Mouse (Mus musculus): ENCODE results near the gene Slmap. TPM values are rescaled to one million over a fixed set of nuclear protein-coding genes. Genes with fewer than 3 reads are reported as not detected.

The Slmap gene
- total and polyA plus RNA-seq, 3 experiments: 19.0 to 61.0 (median 51.0) TPM

DNA sequence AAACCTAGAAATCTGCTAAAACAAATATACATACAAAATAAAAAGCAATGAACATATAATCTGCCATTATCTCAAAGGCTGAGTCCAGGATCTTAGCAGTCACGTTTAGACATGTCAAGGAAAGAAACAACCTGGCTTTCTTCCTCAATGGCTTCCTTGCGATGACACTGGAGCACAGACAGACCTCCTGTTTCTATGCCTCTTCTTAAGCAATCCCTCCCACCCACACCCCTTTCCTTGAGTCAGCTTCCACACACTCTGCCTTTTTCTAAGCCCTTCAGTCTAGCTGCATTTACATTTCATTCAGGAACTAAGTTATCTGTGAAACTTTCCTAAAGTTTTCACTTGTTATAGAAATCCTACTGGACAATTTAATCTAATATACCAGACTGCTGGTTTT, 6.4 kb downstream of the Slmap start:
- Histone ChIP-seq H3K4me2 (ENCODE audit: insufficient read depth, low read depth, poor library complexity, severe bottlenecking) (no peak overlapping the region), H3K4me3 (replicated peaks in 1 of 3; ENCODE audit: low read depth in 2 of 3, low read length in 2 of 3, poor library complexity in 1 of 3) (no peak overlapping the region), H3K36me3 (replicated peaks in 1 of 2; ENCODE audit: control insufficient read depth in 1 of 2, insufficient read depth in 1 of 2, low read length in 1 of 2) (peaks cover 3 to 49% of the 10 kb centered on the region in 2 experiments), H3K27ac (ENCODE audit: insufficient read depth, low read depth) (no peak overlapping the region), H3K9ac (ENCODE audit: insufficient read depth, low read depth) (no peak overlapping the region), H3K9me3 (replicated peaks; ENCODE audit: low read length) (no peaks in the 10 kb centered on the region), H3K27me3 (replicated peaks) (no peaks in the 10 kb centered on the region), H3K79me2 (replicated peaks; ENCODE audit: control insufficient read depth, extremely low read depth, insufficient read depth, poor library complexity, severe bottlenecking) (peaks cover 61% of the 10 kb centered on the region), H3K4me1 (ENCODE audit: control insufficient read depth in 1 of 2, insufficient read depth in 2 of 2) (peaks cover 0 to 57% of the 10 kb centered on the region in 2 experiments; a peak in 2 of 4 replicates)
- in situ Hi-C loops (cut with MboI; ENCODE audit: low pct_ligation_motif_present, low pct_unique_long_range_greater_than_20kb, low sequenced_read_pairs) (no loop called here), dilution Hi-C loops (cut with MboI; ENCODE audit: extremely low pct_ligation_motif_present, extremely low pct_unique_long_range_greater_than_20kb, low sequenced_read_pairs) (no loop called here)
- TF ChIP-seq USF1 (IDR thresholded peaks at IDR 0.05; ENCODE audit: low read depth, low read length) (no peak), MAX (IDR thresholded peaks at IDR 0.05; ENCODE audit: low read length) (no peak), BHLHE40 (IDR thresholded peaks at IDR 0.05; ENCODE audit: low read depth, low read length) (no peak), ZKSCAN1 (IDR thresholded peaks at IDR 0.05; ENCODE audit: borderline replicate concordance, low read depth, low read length) (no peak), KAT2A (IDR thresholded peaks at IDR 0.05; ENCODE audit: insufficient replicate concordance, low read length) (no peak), E2F4 (IDR thresholded peaks at IDR 0.05; ENCODE audit: insufficient replicate concordance, low read depth, low read length) (no peak), SIN3A (IDR thresholded peaks at IDR 0.05; ENCODE audit: low read length) (no peak), MYC (IDR thresholded peaks at IDR 0.05; ENCODE audit: low read depth, low read length) (no peak), CHD2 (IDR thresholded peaks at IDR 0.05; ENCODE audit: low read length) (no peak), ZNF384 (IDR thresholded peaks at IDR 0.05; ENCODE audit: low read depth, low read length) (no peak), POLR2AphosphoS2 (IDR thresholded peaks at IDR 0.05; ENCODE audit: low read depth, low read length) (no peak), IRF4 (IDR thresholded peaks at IDR 0.05; ENCODE audit: low read depth, low read length) (no peak), CHD1 (IDR thresholded peaks at IDR 0.05; ENCODE audit: low read depth, low read length) (no peak), UBTF (IDR thresholded peaks at IDR 0.05; ENCODE audit: low read depth, low read length) (no peak), JUN (IDR thresholded peaks at IDR 0.05; ENCODE audit: insufficient read depth, low read depth, low read length) (no peak)
- no peak for DNase-seq (ENCODE audit: extremely low read depth)

DNA sequence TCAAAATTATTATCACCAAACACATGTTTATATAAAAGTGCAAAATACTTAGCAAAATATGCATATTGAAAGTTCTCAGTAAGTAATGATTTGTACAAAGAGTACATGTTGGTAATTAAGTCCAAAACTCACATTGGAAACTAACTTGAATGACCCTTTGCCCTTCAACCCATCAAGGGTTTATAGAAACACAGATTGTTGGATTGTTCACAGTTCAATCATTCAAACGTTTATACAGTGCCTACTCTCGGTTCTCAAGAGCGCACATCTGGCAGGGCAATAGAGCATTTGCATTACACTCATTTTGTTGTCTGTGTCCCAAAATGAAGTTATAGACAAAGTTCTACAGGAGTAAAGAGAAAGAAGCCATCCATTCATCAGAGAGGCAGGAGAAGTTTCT, 8.8 kb downstream of the Slmap start:
- H3K4me3 ChIP-seq (replicated peaks in 1 of 3; ENCODE audit: low read depth in 2 of 3, low read length in 2 of 3, poor library complexity in 1 of 3): no peak overlapping the region
- no peak for DNase-seq (ENCODE audit: extremely low read depth)
- TF ChIP-seq POLR2AphosphoS2 (IDR thresholded peaks at IDR 0.05; ENCODE audit: low read depth, low read length): no peak
- no peak for TF ChIP-seq NRF1 (IDR thresholded peaks at IDR 0.05; ENCODE audit: low read depth, low read length)
- no peak for TF ChIP-seq ZNF384 (IDR thresholded peaks at IDR 0.05; ENCODE audit: low read depth, low read length)
- TF ChIP-seq POLR2A (IDR thresholded peaks at IDR 0.05; ENCODE audit: low read depth, low read length): no peak
- no peak for TF ChIP-seq SMC3 (IDR thresholded peaks at IDR 0.05; ENCODE audit: low read depth, low read length)
- TF ChIP-seq CHD2 (IDR thresholded peaks at IDR 0.05; ENCODE audit: low read length): no peak
- no peaks in the 10 kb centered on the region for H3K9me3 ChIP-seq (replicated peaks; ENCODE audit: low read length)
- in situ Hi-C loops (cut with MboI; ENCODE audit: low pct_ligation_motif_present, low pct_unique_long_range_greater_than_20kb, low sequenced_read_pairs) (no loop called here), dilution Hi-C loops (cut with MboI; ENCODE audit: extremely low pct_ligation_motif_present, extremely low pct_unique_long_range_greater_than_20kb, low sequenced_read_pairs) (no loop called here)
- H3K27me3 ChIP-seq (replicated peaks): no peaks in the 10 kb centered on the region
- no peak overlapping the region for H3K9ac ChIP-seq (ENCODE audit: insufficient read depth, low read depth)
- peaks cover 0 to 52% of the 10 kb centered on the region in 2 experiments; a peak in 2 of 4 replicates for H3K4me1 ChIP-seq (ENCODE audit: control insufficient read depth in 1 of 2, insufficient read depth in 2 of 2)
- H3K79me2 ChIP-seq (replicated peaks; ENCODE audit: control insufficient read depth, extremely low read depth, insufficient read depth, poor library complexity, severe bottlenecking): peaks cover 56% of the 10 kb centered on the region
- H3K36me3 ChIP-seq (replicated peaks in 1 of 2; ENCODE audit: control insufficient read depth in 1 of 2, insufficient read depth in 1 of 2, low read length in 1 of 2): peaks cover 3 to 55% of the 10 kb centered on the region in 2 experiments
- H3K4me2 ChIP-seq (ENCODE audit: insufficient read depth, low read depth, poor library complexity, severe bottlenecking): no peak overlapping the region
- no peak overlapping the region for H3K27ac ChIP-seq (ENCODE audit: insufficient read depth, low read depth)
